Mouse (Mus musculus) embryonic facial prominence, embryonic 12.5 days (tissue): ENCODE data around the gene Gm826. TPM values are rescaled to one million over a fixed set of nuclear protein-coding genes. Genes with fewer than 3 reads are reported as not detected.

Experiments
- ATAC-seq: fragments of 200-750 bp; cut with Nextera tagmentation; 2 replicates; pipeline ENCODE4 v1.8.0; 2017; ENCODE audit not compliant: insufficient number of reproducible peaks, insufficient read depth, low FRiP score, low TSS enrichment
- H3K27ac ChIP-seq: fragments of 300-500 bp; sonication (generic); 2 replicates; pipeline ENCODE4 v1.5.1; 2016; ENCODE audit warnings: mild to moderate bottlenecking
- H3K27me3 ChIP-seq: fragments of 300-500 bp; sonication (generic); 2 replicates; pipeline ENCODE4 v1.6.1; 2016; ENCODE audit warnings: mild to moderate bottlenecking, moderate library complexity
- H3K36me3 ChIP-seq: fragments of 300-500 bp; sonication (generic); 2 replicates; pipeline ENCODE4 v1.6.1; 2016; ENCODE audit warnings: mild to moderate bottlenecking
- H3K4me1 ChIP-seq: fragments of 300-500 bp; sonication (generic); 2 replicates; pipeline ENCODE4 v1.6.1; 2016
- H3K4me2 ChIP-seq: fragments of 300-500 bp; sonication (generic); replicated peaks from 2 replicates; pipeline ENCODE4 v1.6.1; 2016; ENCODE audit warnings: mild to moderate bottlenecking, moderate library complexity
- H3K4me3 ChIP-seq: fragments of 300-500 bp; sonication (generic); 2 replicates; pipeline ENCODE4 v1.5.1; 2016; ENCODE audit warnings: mild to moderate bottlenecking
- H3K9ac ChIP-seq: fragments of 300-500 bp; sonication (generic); 2 replicates; pipeline ENCODE4 v1.6.1; 2016; ENCODE audit warnings: mild to moderate bottlenecking, moderate library complexity
- H3K9me3 ChIP-seq: fragments of 300-500 bp; sonication (generic); 2 replicates; pipeline ENCODE4 v1.6.1; 2016; ENCODE audit warnings: mild to moderate bottlenecking, moderate library complexity
- WGBS: fragments of 180-500 bp; shearing (Covaris S2); methylation state at CpG from one replicate; pipeline ENCODE4 v1.1.7; 2016; 5-methylcytosine and 5-hydroxymethylcytosine counted together
- polyA plus RNA-seq: library from polyadenylated mRNA; unstranded; fragments of >200 nt; fragmentation: Nextera tagmentation; extraction: Ambion mirVana; gene quantifications from 2 replicates; pipeline ENCODE4 v1.2.1, GENCODE M21; 2016

The Gm826 gene
- polyA plus RNA-seq, 1 experiment from 2014 or later = not detected

- no peaks in the 10 kb centered on the region for H3K36me3 ChIP-seq
- peak overlapping the region; percentile 98 for H3K4me2 ChIP-seq
- no peak overlapping the region for H3K27ac ChIP-seq
- WGBS = under 1% methylated on average over 50 of the region's 50 CpGs
- H3K4me1 ChIP-seq = peaks cover 33% of the 10 kb centered on the region
- ATAC-seq = no peak
- H3K27me3 ChIP-seq = peaks cover 67% of the 10 kb centered on the region
- H3K9me3 ChIP-seq = no peaks in the 10 kb centered on the region
- H3K4me3 ChIP-seq = peak overlapping the region; percentile 63
- H3K9ac ChIP-seq = peak overlapping the region; percentile 76
Observed at GRCm38 (mm10) chr2:160365107-160365911, 31.3 kb upstream of the Gm826 start.

GRCm38 (mm10) chr2:160364666-160365065 is 30.7 kb upstream of the Gm826 start:
- WGBS = under 1% methylated on average over 12 of the region's 12 CpGs
- Histone ChIP-seq H3K27ac (no peak overlapping the region), H3K36me3 (no peaks in the 10 kb centered on the region), H3K9me3 (no peaks in the 10 kb centered on the region), H3K4me2 (peak overlapping the region; percentile 98), H3K4me3 (peak overlapping the region; percentile 63), H3K27me3 (peaks cover 67% of the 10 kb centered on the region), H3K9ac (0 out of 2 replicates have a peak overlapping the region, but pooled peaks have one; percentile 33), H3K4me1 (peaks cover 31% of the 10 kb centered on the region)
- no peak for ATAC-seq

GRCm38 (mm10) chr2:160364128-160364650 is 30.2 kb upstream of the Gm826 start:
- WGBS = under 1% methylated on average over 9 of the region's 9 CpGs
- Histone ChIP-seq H3K4me2 (peak overlapping the region; percentile 98), H3K4me3 (peak overlapping the region; percentile 63), H3K27ac (no peak overlapping the region), H3K4me1 (peaks cover 30% of the 10 kb centered on the region), H3K36me3 (no peaks in the 10 kb centered on the region), H3K9ac (peak overlapping the region; percentile 33; the same call in 1 of the 2 replicates), H3K9me3 (no peaks in the 10 kb centered on the region), H3K27me3 (peaks cover 67% of the 10 kb centered on the region)
- ATAC-seq = no peak

GRCm38 (mm10) chr2:160363201-160363600 is 29.2 kb upstream of the Gm826 start:
- H3K4me1 ChIP-seq = peaks cover 21% of the 10 kb centered on the region
- H3K27me3 ChIP-seq = peaks cover 67% of the 10 kb centered on the region
- H3K27ac ChIP-seq = no peak overlapping the region
- peak overlapping the region; percentile 11; the same call in 1 of the 2 replicates for H3K4me2 ChIP-seq
- H3K9ac ChIP-seq = no peak overlapping the region
- H3K4me3 ChIP-seq = no peak overlapping the region
- 12% methylated on average over 4 of the region's 4 CpGs for WGBS
- H3K36me3 ChIP-seq = no peaks in the 10 kb centered on the region
- no peaks in the 10 kb centered on the region for H3K9me3 ChIP-seq
- no peak for ATAC-seq

- Histone ChIP-seq H3K4me3 (no peak overlapping the region), H3K4me1 (peaks cover 21% of the 10 kb centered on the region), H3K36me3 (no peaks in the 10 kb centered on the region), H3K9ac (no peak overlapping the region), H3K9me3 (no peaks in the 10 kb centered on the region), H3K27me3 (peaks cover 80% of the 10 kb centered on the region), H3K27ac (no peak overlapping the region), H3K4me2 (no peak overlapping the region)
- no peak for ATAC-seq
- WGBS = 8% methylated on average over 16 of the region's 16 CpGs
Observed at GRCm38 (mm10) chr2:160361442-160362121, 27.6 kb upstream of the Gm826 start.

DNA sequence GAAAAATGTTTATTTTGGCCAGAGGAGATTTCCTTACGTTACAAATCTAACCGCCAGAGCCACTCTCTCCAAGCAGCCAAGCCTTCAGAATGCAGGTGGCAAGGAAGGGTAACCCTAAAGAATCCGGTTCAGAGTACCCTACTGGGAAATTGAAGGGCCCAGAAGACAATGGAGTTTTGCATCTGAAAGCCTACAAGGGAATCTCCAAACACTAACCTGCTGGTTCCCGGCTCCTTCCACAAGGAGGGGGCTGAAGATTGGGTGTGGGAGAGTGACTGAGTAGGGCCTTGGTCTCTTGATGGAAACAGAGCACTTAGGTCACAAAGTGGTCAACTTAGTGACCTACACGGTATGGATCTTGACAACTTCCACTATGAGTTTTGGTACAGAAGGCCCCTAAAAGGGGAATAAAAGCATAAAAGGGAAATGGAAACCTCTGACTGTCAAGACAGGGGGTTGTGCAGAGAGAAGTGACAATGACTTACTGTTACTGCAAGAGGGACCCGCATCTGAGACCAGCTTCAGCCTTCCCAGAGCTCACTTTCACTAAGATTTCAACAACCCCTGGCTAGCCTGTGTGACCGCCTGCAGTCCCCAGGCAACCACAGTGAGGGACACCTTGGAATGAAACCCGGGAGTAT is 26.4 kb upstream of the Gm826 start:
- ATAC-seq = no peak
- WGBS = 5% methylated on average over 8 of the region's 8 CpGs
- peaks cover 72% of the 10 kb centered on the region for H3K27me3 ChIP-seq
- H3K9ac ChIP-seq = no peak overlapping the region
- H3K4me3 ChIP-seq = no peak overlapping the region
- no peak overlapping the region for H3K4me2 ChIP-seq
- peaks cover 10% of the 10 kb centered on the region for H3K4me1 ChIP-seq
- no peak overlapping the region for H3K27ac ChIP-seq
- H3K36me3 ChIP-seq = no peaks in the 10 kb centered on the region
- no peaks in the 10 kb centered on the region for H3K9me3 ChIP-seq

DNA sequence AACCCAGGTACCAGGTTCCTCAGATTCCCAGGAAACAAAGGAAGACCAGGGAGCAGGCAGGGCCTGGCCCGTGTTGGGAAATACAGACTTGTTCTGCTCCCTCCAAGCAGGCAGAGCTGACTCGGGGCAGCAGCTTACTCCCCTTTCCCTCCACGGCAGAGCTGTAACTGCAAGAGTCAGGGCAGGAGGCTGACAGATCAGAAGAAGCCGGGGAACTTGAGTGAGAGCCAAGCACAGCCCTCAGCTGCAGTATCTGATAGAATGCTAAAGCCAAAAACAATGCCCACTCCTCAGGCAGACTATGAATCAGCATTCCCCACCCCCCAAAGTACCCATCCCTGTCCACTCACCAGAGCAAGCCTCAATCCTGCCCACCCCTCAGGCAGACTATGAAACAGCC is 24.9 kb upstream of the Gm826 start:
- ATAC-seq = no peak
- H3K9ac ChIP-seq = no peak overlapping the region
- H3K4me2 ChIP-seq = no peak overlapping the region
- H3K36me3 ChIP-seq = no peaks in the 10 kb centered on the region
- 4% methylated on average over 4 of the region's 4 CpGs for WGBS
- H3K4me3 ChIP-seq = no peak overlapping the region
- H3K9me3 ChIP-seq = no peaks in the 10 kb centered on the region
- peaks cover 6% of the 10 kb centered on the region; the same call in 1 of the 2 replicates for H3K4me1 ChIP-seq
- peaks cover 69% of the 10 kb centered on the region for H3K27me3 ChIP-seq
- no peak overlapping the region for H3K27ac ChIP-seq

GRCm38 (mm10) chr2:160357442-160357841 is 23.5 kb upstream of the Gm826 start:
- H3K4me3 ChIP-seq = no peak overlapping the region
- no peak overlapping the region for H3K27ac ChIP-seq
- no peaks in the 10 kb centered on the region for H3K9me3 ChIP-seq
- ATAC-seq = no peak
- H3K27me3 ChIP-seq = peaks cover 59% of the 10 kb centered on the region
- H3K9ac ChIP-seq = no peak overlapping the region
- H3K4me1 ChIP-seq = peaks cover 6% of the 10 kb centered on the region; the same call in 1 of the 2 replicates
- H3K4me2 ChIP-seq = no peak overlapping the region
- WGBS = 70% methylated on average over 4 of the region's 4 CpGs
- no peaks in the 10 kb centered on the region for H3K36me3 ChIP-seq

DNA sequence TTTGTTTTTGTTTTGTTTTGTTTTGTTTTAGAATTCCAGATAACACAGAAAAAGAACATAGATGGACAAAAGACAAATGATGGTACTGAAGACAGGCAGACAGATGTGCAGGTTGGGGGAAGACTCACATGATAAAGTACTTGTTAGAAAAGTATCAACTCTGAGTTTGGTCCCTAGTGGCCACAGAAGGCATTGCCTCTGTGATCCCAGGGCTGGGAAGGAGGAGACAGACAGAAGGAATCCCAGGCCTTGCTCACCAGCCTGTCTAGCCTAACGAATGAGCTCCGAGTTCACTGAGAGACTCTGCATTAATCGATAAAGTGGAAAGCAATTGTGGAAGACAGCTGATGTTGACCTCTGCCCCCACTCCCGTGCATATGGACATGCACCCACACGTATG is 22.2 kb upstream of the Gm826 start:
- Histone ChIP-seq H3K36me3 (no peaks in the 10 kb centered on the region), H3K9me3 (no peaks in the 10 kb centered on the region), H3K27me3 (peaks cover 46% of the 10 kb centered on the region), H3K9ac (no peak overlapping the region), H3K4me2 (no peak overlapping the region), H3K4me1 (peaks cover 4% of the 10 kb centered on the region), H3K27ac (no peak overlapping the region), H3K4me3 (no peak overlapping the region)
- 56% methylated on average over 5 of the region's 5 CpGs for WGBS
- no peak for ATAC-seq

GRCm38 (mm10) chr2:160354319-160354718 is 20.4 kb upstream of the Gm826 start:
- Histone ChIP-seq H3K27me3 (peaks cover 27% of the 10 kb centered on the region), H3K27ac (no peak overlapping the region), H3K4me3 (no peak overlapping the region), H3K4me2 (no peak overlapping the region), H3K36me3 (no peaks in the 10 kb centered on the region), H3K9ac (no peak overlapping the region), H3K4me1 (peaks cover 3% of the 10 kb centered on the region; the same call in 1 of the 2 replicates), H3K9me3 (no peaks in the 10 kb centered on the region)
- ATAC-seq = no peak
- 67% methylated on average over 2 of the region's 2 CpGs for WGBS

DNA sequence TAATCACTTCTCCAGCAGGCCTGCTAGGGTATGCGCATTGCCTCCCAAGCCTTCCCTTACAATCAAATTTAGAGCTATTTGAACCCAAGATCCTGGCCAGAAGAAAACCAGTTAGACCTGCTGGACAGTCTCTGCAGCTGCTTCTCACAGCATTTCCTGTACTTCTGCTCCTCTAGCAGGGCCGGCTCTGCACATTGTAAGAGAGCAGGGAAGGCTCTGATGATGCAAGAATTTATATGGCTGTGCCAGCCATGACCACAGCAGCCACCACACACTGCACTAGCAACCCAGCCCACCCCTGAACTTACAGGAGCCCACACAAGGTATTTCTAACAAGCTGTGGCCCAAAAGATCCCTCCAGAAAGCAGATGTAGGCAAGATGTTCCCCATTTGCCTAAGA is 19.6 kb upstream of the Gm826 start:
- Histone ChIP-seq H3K36me3 (no peaks in the 10 kb centered on the region), H3K4me3 (no peak overlapping the region), H3K4me2 (no peak overlapping the region), H3K27ac (peak overlapping the region; percentile 11; the same call in 1 of the 2 replicates), H3K9me3 (no peaks in the 10 kb centered on the region), H3K9ac (no peak overlapping the region), H3K4me1 (peaks cover 9% of the 10 kb centered on the region; the same call in 1 of the 2 replicates), H3K27me3 (peaks cover 20% of the 10 kb centered on the region)
- WGBS = 38% methylated on average over 2 of the region's 2 CpGs
- ATAC-seq = no peak
